Mouse (Mus musculus) liver, embryonic 14.5 days (tissue): ENCODE data around the gene Pla2g10.

Source experiments
- CTCF ChIP-seq: IDR thresholded peaks from 2 replicates; pipeline ENCODE4 v1.5.1; 2016; ENCODE audit warnings: antibody characterized with exemption, low read depth, control low read depth
- EP300 ChIP-seq: IDR thresholded peaks from 2 replicates; pipeline ENCODE4 v1.6.1; 2016; ENCODE audit warnings: antibody characterized with exemption, low read depth

- no peak for TF ChIP-seq CTCF
- TF ChIP-seq EP300, result no peak
Measured at GRCm38 (mm10) chr16:13729428-13729827, 1.4 kb downstream of the Pla2g10 start.
